Mouse (Mus musculus) midbrain, embryonic 15.5 days (tissue): Measurements from ENCODE around the gene Med28. TPM values are rescaled to one million over a fixed set of nuclear protein-coding genes. Genes with fewer than 3 reads are reported as not detected.

Source experiments
- ATAC-seq: fragments of 200-750 bp; cut with Nextera tagmentation; replicated peaks from 2 replicates; pipeline ENCODE4 v1.8.0; 2017; ENCODE audit warnings: moderate TSS enrichment
- H3K27ac ChIP-seq: fragments of 300-500 bp; sonication (generic); 2 replicates; pipeline ENCODE4 v1.5.1; 2015; ENCODE audit warnings: mild to moderate bottlenecking, inconsistent platforms
- H3K27me3 ChIP-seq: fragments of 300-500 bp; sonication (generic); replicated peaks from 2 replicates; pipeline ENCODE4 v1.6.1; 2015; ENCODE audit warnings: inconsistent platforms
- H3K36me3 ChIP-seq: fragments of 300-500 bp; sonication (generic); replicated peaks from 2 replicates; pipeline ENCODE4 v1.6.1; 2015; ENCODE audit warnings: inconsistent platforms
- H3K4me1 ChIP-seq: fragments of 300-500 bp; sonication (generic); 2 replicates; pipeline ENCODE4 v1.6.1; 2015; ENCODE audit warnings: inconsistent platforms
- H3K4me2 ChIP-seq: fragments of 300-500 bp; sonication (generic); 2 replicates; pipeline ENCODE4 v1.6.1; 2015; ENCODE audit warnings: inconsistent platforms, mild to moderate bottlenecking, moderate library complexity
- H3K4me3 ChIP-seq: fragments of 300-500 bp; sonication (generic); 2 replicates; pipeline ENCODE4 v1.5.1; 2015; ENCODE audit warnings: mild to moderate bottlenecking, inconsistent platforms
- H3K9ac ChIP-seq: fragments of 300-500 bp; sonication (generic); 2 replicates; pipeline ENCODE4 v1.6.1; 2015; ENCODE audit warnings: mild to moderate bottlenecking, inconsistent platforms
- H3K9me3 ChIP-seq: fragments of 300-500 bp; sonication (generic); 2 replicates; pipeline ENCODE4 v1.6.1; 2016; ENCODE audit warnings: inconsistent platforms
- WGBS: fragments of 180-500 bp; shearing (Covaris S2); methylation state at CpG from one replicate; pipeline ENCODE4 v1.1.7; 2015; ENCODE audit warnings: mixed read lengths; 5-methylcytosine and 5-hydroxymethylcytosine counted together
- polyA plus RNA-seq: library from polyadenylated mRNA; unstranded; fragments of >200 nt; fragmentation: Nextera tagmentation; extraction: Ambion mirVana; gene quantifications from 2 replicates; pipeline ENCODE4 v1.2.1, GENCODE M21; 2015

Gene Med28
- polyA plus RNA-seq, 1 experiment from 2014 or later: 261 TPM

GRCm38 (mm10) chr5:45572816-45573215 lies 52.8 kb downstream of the Med28 start:
- no peak for ATAC-seq
- no peaks in the 10 kb centered on the region for H3K27me3 ChIP-seq
- no peak overlapping the region for H3K4me2 ChIP-seq
- no peaks in the 10 kb centered on the region for H3K36me3 ChIP-seq
- H3K27ac ChIP-seq: no peak overlapping the region
- H3K4me3 ChIP-seq: no peak overlapping the region
- H3K9me3 ChIP-seq: no peaks in the 10 kb centered on the region
- no peak overlapping the region for H3K9ac ChIP-seq
- 55% methylated on average over 5 of the region's 5 CpGs for WGBS
- no peaks in the 10 kb centered on the region for H3K4me1 ChIP-seq

GRCm38 (mm10) chr5:45576716-45577115 lies 56.7 kb downstream of the Med28 start:
- no peak overlapping the region for H3K9ac ChIP-seq
- H3K36me3 ChIP-seq: no peaks in the 10 kb centered on the region
- ATAC-seq: no peak
- no peaks in the 10 kb centered on the region for H3K27me3 ChIP-seq
- no peak overlapping the region for H3K4me2 ChIP-seq
- H3K4me1 ChIP-seq: no peaks in the 10 kb centered on the region
- no peaks in the 10 kb centered on the region for H3K9me3 ChIP-seq
- no peak overlapping the region for H3K27ac ChIP-seq
- H3K4me3 ChIP-seq: no peak overlapping the region
- WGBS: 85% methylated on average over 3 of the region's 3 CpGs

- 89% methylated on average over 1 of the region's 1 CpGs for WGBS
- Histone ChIP-seq H3K4me3 (no peak overlapping the region), H3K36me3 (no peaks in the 10 kb centered on the region), H3K4me2 (no peak overlapping the region), H3K4me1 (no peaks in the 10 kb centered on the region), H3K27me3 (no peaks in the 10 kb centered on the region), H3K27ac (no peak overlapping the region), H3K9ac (no peak overlapping the region), H3K9me3 (no peaks in the 10 kb centered on the region)
- ATAC-seq: no peak
These were observed 57.3 kb downstream of the Med28 start for GRCm38 (mm10) chr5:45577376-45577775.

Other genes with a start within 250 kb of the Med28 start
- gene Qdpr, start 70.0 kb upstream of the Med28 start, polyA plus RNA-seq: 110 and 132 TPM in 2 replicates
- 0.18 and 0.50 TPM in 2 replicates for gene Clrn2, start 66.5 kb upstream of the Med28 start, polyA plus RNA-seq
- 28.7 and 29.9 TPM in 2 replicates for gene Lap3, start 26.9 kb upstream of the Med28 start, polyA plus RNA-seq
- 5.7 and 6.1 TPM in 2 replicates for gene Fam184b, start 119.4 kb downstream of the Med28 start, polyA plus RNA-seq
- 6.8 and 7.4 TPM in 2 replicates for gene Ncapg, start 149.7 kb downstream of the Med28 start, polyA plus RNA-seq